Mouse (Mus musculus) neural tube, embryonic 11.5 days (tissue): Measurements from ENCODE around the gene Cdca7. TPM values are rescaled to one million over a fixed set of nuclear protein-coding genes. Genes with fewer than 3 reads are reported as not detected.

Experiments
- ATAC-seq: fragments of 200-750 bp; cut with Nextera tagmentation; 2 replicates; pipeline ENCODE4 v1.8.0; 2017; ENCODE audit warnings: moderate number of reproducible peaks, mild to moderate bottlenecking, moderate TSS enrichment, moderate library complexity; ENCODE audit not compliant: insufficient read depth, low FRiP score, low TSS enrichment
- DNase-seq: peaks from one replicate; pipeline ENCODE4 v3.0.0-alpha.2; 2015; ENCODE audit warnings: low spot score
- H3K27ac ChIP-seq: fragments of 300-500 bp; sonication (generic); 2 replicates; pipeline ENCODE4 v1.5.1; 2014; ENCODE audit warnings: low read depth, mild to moderate bottlenecking, low read length
- H3K27me3 ChIP-seq: fragments of 300-500 bp; sonication (generic); 2 replicates; pipeline ENCODE4 v1.6.1; 2014; ENCODE audit warnings: mild to moderate bottlenecking, low read length, mixed read lengths; ENCODE audit not compliant: control insufficient read depth, insufficient read depth
- H3K36me3 ChIP-seq: fragments of 300-500 bp; sonication (generic); 2 replicates; pipeline ENCODE4 v1.6.1; 2014; ENCODE audit warnings: mild to moderate bottlenecking, low read length, moderate library complexity, mixed read lengths; ENCODE audit not compliant: control insufficient read depth, insufficient read depth
- H3K4me1 ChIP-seq: fragments of 300-500 bp; sonication (generic); 2 replicates; pipeline ENCODE4 v1.6.1; 2014; ENCODE audit warnings: low read length, mixed read lengths; ENCODE audit not compliant: control insufficient read depth, insufficient read depth
- H3K4me2 ChIP-seq: fragments of 300-500 bp; sonication (generic); 2 replicates; pipeline ENCODE4 v1.6.1; 2014; ENCODE audit warnings: low read depth, mild to moderate bottlenecking, moderate library complexity
- H3K4me3 ChIP-seq: fragments of 300-500 bp; sonication (generic); 2 replicates; pipeline ENCODE4 v1.5.1; 2014; ENCODE audit warnings: low read depth, low read length
- H3K9ac ChIP-seq: fragments of 300-500 bp; sonication (generic); 2 replicates; pipeline ENCODE4 v1.6.1; 2014; ENCODE audit warnings: mild to moderate bottlenecking, low read length
- H3K9me3 ChIP-seq: fragments of 300-500 bp; sonication (generic); 2 replicates; pipeline ENCODE4 v1.6.1; 2016; ENCODE audit warnings: low read length; ENCODE audit not compliant: control insufficient read depth
- WGBS: fragments of 180-500 bp; shearing (Covaris S2); extraction: QIAGEN DNeasy Blood & Tissue Kit; methylation state at CpG from one replicate; pipeline ENCODE4 v1.1.7; 2014; 5-methylcytosine and 5-hydroxymethylcytosine counted together
- polyA plus RNA-seq: library from polyadenylated mRNA; unstranded; fragments of >200 nt; fragmentation: Nextera tagmentation; extraction: Ambion mirVana; gene quantifications from 2 replicates; pipeline ENCODE4 v1.2.1, GENCODE M21; 2014

Gene Cdca7
- polyA plus RNA-seq, 1 experiment from 2014 or later = 178 TPM

DNA sequence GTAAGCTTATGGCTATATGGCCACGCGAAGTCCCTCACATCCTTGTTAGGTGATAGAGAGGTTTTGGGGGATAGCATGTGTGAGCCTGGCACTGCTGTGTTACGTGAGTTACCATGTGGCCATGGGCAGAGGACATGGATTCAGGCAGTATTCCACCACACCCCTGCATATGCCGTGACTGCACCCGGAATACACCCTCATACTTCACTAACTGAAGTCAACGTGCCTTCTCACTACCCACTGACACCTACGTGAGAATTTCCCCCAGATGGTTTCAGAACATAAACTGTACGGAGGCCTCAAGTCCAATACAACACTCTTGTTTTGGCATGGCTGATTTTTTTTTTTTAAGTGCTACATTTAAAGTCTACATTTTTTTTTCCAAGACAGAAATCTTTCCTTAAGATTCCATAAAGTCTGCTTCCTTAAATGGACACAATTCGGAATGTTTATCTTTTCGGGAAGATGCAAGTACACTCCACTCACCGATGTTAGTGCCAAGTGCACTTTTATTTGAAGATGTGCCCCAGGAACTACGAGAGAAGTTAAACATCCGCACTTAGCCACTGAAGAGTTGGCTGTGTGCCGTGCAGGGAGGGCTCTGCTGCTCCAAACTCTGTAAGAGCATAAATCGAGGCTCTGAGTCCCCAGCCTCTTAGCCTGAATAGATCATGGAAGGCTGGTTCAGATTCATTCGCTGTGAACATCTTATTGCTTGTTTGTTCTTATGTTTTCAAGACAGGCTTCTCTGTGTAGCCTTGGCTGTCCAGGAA is 26.3 kb downstream of the Cdca7 start:
- Histone ChIP-seq H3K4me3 (no peak overlapping the region), H3K9me3 (no peaks in the 10 kb centered on the region), H3K4me1 (peaks cover 11% of the 10 kb centered on the region), H3K27me3 (no peaks in the 10 kb centered on the region), H3K9ac (no peak overlapping the region), H3K36me3 (no peaks in the 10 kb centered on the region), H3K4me2 (no peak overlapping the region), H3K27ac (no peak overlapping the region)
- ATAC-seq (no peak), DNase-seq (no peak)
- 89% methylated on average over 16 of the region's 16 CpGs for WGBS

DNA sequence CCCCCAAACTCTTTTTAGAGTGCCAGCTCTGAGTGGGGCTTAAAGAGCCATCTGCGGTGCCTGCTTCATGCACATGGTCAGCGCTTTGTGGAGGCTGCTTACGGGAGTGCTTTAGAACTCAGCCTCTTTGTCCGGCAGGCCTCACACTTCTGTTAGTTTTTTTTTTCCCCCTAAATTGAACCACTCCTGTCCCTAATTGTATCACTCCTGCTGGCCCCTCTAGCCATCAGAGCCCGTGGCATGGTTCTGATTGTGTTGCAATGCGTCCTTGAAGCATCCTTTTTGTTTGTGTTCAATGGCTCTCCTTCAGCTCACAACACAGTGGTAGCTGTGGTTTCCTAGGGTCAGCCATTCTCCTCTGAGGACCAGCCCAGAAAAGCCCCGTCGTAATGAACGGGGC is 27.7 kb downstream of the Cdca7 start:
- Histone ChIP-seq H3K4me1 (peaks cover 11% of the 10 kb centered on the region), H3K9ac (no peak overlapping the region), H3K36me3 (no peaks in the 10 kb centered on the region), H3K4me3 (no peak overlapping the region), H3K27ac (no peak overlapping the region), H3K9me3 (no peaks in the 10 kb centered on the region), H3K27me3 (no peaks in the 10 kb centered on the region), H3K4me2 (no peak overlapping the region)
- 37% methylated on average over 9 of the region's 9 CpGs for WGBS
- ATAC-seq (no peak), DNase-seq (no peak)

DNA sequence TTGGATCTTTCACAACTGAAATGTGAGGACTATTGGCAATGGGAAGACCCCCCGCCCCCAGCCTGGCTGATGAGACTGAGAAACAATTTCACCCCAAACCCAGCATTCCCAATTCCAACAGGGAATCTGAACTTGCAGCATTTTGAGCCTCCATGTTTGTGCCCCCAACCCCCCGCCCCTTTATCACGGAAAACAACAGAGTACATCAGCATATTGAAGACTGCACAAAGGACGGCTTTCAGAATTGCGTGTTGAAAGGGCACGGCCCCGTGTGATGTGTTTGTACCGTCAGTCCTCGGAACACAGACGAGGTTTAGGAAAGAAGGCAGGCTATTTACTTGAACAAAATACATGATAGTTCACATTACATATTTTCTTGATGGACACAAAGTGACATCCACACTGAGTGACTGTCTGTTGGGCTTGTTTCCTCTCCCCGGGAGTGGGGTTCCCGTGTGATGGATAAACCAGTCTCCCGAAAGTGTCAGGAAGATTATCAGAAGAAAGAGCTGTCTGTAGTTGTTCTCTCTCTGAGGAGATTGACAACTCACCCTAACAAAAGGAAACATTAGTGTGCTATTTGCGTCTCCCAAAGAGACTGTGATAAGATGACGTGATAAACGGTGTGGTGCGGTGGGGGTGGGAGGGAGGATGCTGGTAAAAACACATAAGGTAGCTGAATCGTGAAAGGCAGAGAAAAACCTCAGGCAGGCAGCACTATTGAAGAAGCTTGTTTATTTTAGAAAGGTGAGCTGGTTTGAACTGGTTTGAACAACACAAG is 32.1 kb downstream of the Cdca7 start:
- Histone ChIP-seq H3K27me3 (no peaks in the 10 kb centered on the region), H3K9me3 (no peaks in the 10 kb centered on the region), H3K4me3 (no peak overlapping the region), H3K9ac (no peak overlapping the region), H3K36me3 (no peaks in the 10 kb centered on the region), H3K27ac (no peak overlapping the region), H3K4me1 (no peaks in the 10 kb centered on the region), H3K4me2 (no peak overlapping the region)
- DNase-seq = no peak
- WGBS = 49% methylated on average over 18 of the region's 18 CpGs
- ATAC-seq = no peak

DNA sequence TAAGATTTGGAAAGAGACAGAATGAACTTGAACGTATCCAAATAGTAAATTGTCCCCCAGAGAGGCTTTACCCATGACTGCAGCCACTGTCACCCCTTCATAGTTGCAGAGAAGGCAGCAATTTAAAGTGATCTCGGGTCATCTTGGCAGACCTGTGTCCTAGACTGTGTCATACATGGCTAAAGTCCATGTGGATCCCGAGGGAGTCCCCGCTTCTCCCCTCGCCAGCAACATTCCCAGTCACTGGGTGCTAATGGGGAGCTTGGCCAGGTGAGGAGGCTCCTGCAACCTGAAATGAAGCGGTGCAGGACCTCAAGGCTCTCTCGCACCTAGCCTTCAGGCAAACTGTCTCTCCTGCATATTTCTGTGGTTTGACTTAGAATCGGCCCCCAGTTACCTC is 32.9 kb downstream of the Cdca7 start:
- no peak overlapping the region for H3K4me3 ChIP-seq
- ATAC-seq = no peak
- H3K4me2 ChIP-seq = no peak overlapping the region
- WGBS = 87% methylated on average over 8 of the region's 8 CpGs
- no peaks in the 10 kb centered on the region; the same call in 1 of the 2 replicates for H3K4me1 ChIP-seq
- H3K9ac ChIP-seq = no peak overlapping the region
- no peaks in the 10 kb centered on the region for H3K36me3 ChIP-seq
- no peaks in the 10 kb centered on the region for H3K27me3 ChIP-seq
- no peak for DNase-seq
- no peak overlapping the region for H3K27ac ChIP-seq
- no peaks in the 10 kb centered on the region for H3K9me3 ChIP-seq

DNA sequence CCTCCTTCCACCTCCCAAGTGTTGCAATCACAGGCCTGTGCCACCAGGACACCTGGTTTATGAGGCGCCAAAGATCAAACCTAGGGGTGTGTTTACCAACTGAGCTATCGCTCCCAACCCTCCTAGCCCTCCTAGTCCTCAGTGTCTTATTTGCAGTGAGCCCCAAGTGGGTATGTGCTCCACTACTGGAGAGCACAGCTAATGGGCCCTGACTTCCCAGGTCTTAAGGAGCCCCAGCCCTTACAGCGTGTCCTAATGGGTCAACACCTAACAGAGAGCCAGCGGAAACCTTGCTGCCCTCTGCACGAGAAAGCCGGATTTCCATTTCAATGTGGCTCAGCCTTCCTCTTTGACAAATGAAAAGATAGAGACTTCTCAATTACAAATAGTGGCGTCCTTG is 39.6 kb downstream of the Cdca7 start:
- H3K36me3 ChIP-seq = no peaks in the 10 kb centered on the region
- H3K4me2 ChIP-seq = no peak overlapping the region
- DNase-seq (no peak), ATAC-seq (no peak)
- WGBS = 25% methylated on average over 7 of the region's 7 CpGs
- no peak overlapping the region for H3K27ac ChIP-seq
- H3K9ac ChIP-seq = no peak overlapping the region
- peaks cover 3% of the 10 kb centered on the region; the same call in 1 of the 2 replicates for H3K27me3 ChIP-seq
- no peak overlapping the region for H3K4me3 ChIP-seq
- no peaks in the 10 kb centered on the region for H3K9me3 ChIP-seq
- no peaks in the 10 kb centered on the region; the same call in 1 of the 2 replicates for H3K4me1 ChIP-seq

- peak; percentile 87 for DNase-seq
- no peaks in the 10 kb centered on the region; the same call in 1 of the 2 replicates for H3K4me1 ChIP-seq
- WGBS = 15% methylated on average over 17 of the region's 17 CpGs
- peaks cover 3% of the 10 kb centered on the region; the same call in 1 of the 2 replicates for H3K27me3 ChIP-seq
- H3K36me3 ChIP-seq = no peaks in the 10 kb centered on the region
- H3K9ac ChIP-seq = no peak overlapping the region
- H3K27ac ChIP-seq = no peak overlapping the region
- H3K9me3 ChIP-seq = no peaks in the 10 kb centered on the region
- ATAC-seq = no peak; the same call in 1 of the 2 replicates
- no peak overlapping the region for H3K4me3 ChIP-seq
- H3K4me2 ChIP-seq = no peak overlapping the region
Observed at GRCm38 (mm10) chr2:72515971-72516719, 40.2 kb downstream of the Cdca7 start.

DNA sequence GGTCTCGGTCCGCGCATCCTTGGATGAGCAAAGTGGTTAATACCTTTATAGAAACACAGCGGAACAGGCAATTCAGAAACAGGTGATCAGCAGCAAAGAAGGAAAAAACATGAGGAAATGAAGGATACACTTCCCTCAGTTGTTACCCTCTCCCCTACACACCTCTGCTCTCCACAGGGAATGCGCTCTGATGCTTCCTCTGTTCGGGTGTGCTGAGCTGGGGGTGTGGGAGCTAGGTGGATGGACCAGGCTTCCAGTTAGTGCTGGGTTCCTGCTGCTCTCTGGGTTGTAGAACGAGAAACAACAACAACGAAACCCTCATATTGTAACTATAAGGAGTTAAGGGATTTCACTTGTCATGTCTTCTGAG is 40.7 kb downstream of the Cdca7 start:
- Histone ChIP-seq H3K27ac (no peak overlapping the region), H3K4me2 (no peak overlapping the region), H3K27me3 (peaks cover 3% of the 10 kb centered on the region; the same call in 1 of the 2 replicates), H3K36me3 (no peaks in the 10 kb centered on the region), H3K4me1 (no peaks in the 10 kb centered on the region; the same call in 1 of the 2 replicates), H3K9me3 (no peaks in the 10 kb centered on the region), H3K4me3 (no peak overlapping the region), H3K9ac (no peak overlapping the region)
- ATAC-seq = no peak
- 29% methylated on average over 8 of the region's 8 CpGs for WGBS
- DNase-seq = no peak

DNA sequence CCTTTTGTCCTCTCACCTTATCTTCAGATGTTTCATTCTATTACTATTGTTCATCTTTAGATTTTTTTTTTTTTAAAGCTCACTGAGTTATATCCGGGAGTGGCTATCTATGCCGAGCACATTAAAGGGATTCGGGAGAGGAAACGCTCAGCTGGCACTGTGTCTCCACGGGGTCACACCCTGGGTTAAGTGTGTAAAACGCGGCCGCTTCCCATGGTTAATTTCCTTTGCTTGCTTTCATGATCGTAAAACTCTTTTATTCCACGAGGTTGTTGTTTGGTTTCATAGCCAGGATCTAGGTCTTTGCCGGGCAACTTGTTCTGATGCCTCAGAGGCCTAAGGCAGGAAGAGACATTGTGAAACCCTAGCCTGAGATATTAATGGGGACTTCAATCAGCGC is 48.1 kb downstream of the Cdca7 start:
- DNase-seq = no peak
- Histone ChIP-seq H3K9me3 (no peaks in the 10 kb centered on the region), H3K4me1 (no peaks in the 10 kb centered on the region), H3K9ac (no peak overlapping the region), H3K4me3 (no peak overlapping the region), H3K36me3 (no peaks in the 10 kb centered on the region), H3K27me3 (0 out of 2 replicates have a peak, but pooled peaks cover 2% of the 10 kb centered on the region), H3K4me2 (no peak overlapping the region), H3K27ac (no peak overlapping the region)
- no peak for ATAC-seq
- 28% methylated on average over 12 of the region's 12 CpGs for WGBS
